Mouse (Mus musculus) gastrocnemius, adult 18-20 months (tissue): ENCODE data around the gene Cntn4. TPM values are rescaled to one million over a fixed set of nuclear protein-coding genes. Genes with fewer than 3 reads are reported as not detected.

ENCODE experiments used
- DNase-seq: peaks from one replicate; pipeline ENCODE4 v3.0.0; 2021; ENCODE audit warnings: low spot score
- total RNA-seq, 2 experiments: library from RNA; stranded (reverse); gene quantifications; 2 replicates each; pipeline ENCODE4 v1.2.3; 2021

The Cntn4 gene
- total RNA-seq, 2 experiments from 2014 or later, result not detected

GRCm38 (mm10) chr6:106078071-106078603 is 400.7 kb downstream of the Cntn4 start:
- DNase-seq, result no peak

GRCm38 (mm10) chr6:106078629-106079028 is 401.2 kb downstream of the Cntn4 start:
- no peak for DNase-seq

- no peak for DNase-seq
Observed at GRCm38 (mm10) chr6:106097856-106098255, 420.4 kb downstream of the Cntn4 start.

- no peak for DNase-seq
Observed at GRCm38 (mm10) chr6:106118523-106119081, 441.1 kb downstream of the Cntn4 start.

GRCm38 (mm10) chr6:106153530-106153929 is 476.1 kb downstream of the Cntn4 start:
- DNase-seq, result no peak

DNA sequence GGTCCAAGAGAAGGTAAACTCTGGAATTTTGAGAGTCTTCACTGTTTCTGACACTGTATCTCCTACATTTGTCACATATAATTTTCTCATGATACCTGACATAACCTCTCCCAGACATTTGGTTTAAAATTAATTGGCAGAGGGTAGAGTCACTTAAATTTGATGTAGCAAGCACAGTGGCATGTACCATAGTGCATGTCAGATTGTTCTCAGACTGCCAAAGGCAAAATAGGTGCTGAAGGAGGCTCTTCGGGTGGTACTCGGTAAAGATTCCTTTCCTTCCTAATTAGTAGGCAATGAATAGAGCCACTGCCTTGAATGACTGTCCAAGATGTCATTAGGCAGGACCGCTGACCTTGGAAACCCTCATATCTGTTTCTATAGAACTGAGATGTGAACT is 477.9 kb downstream of the Cntn4 start:
- DNase-seq, result no peak

DNA sequence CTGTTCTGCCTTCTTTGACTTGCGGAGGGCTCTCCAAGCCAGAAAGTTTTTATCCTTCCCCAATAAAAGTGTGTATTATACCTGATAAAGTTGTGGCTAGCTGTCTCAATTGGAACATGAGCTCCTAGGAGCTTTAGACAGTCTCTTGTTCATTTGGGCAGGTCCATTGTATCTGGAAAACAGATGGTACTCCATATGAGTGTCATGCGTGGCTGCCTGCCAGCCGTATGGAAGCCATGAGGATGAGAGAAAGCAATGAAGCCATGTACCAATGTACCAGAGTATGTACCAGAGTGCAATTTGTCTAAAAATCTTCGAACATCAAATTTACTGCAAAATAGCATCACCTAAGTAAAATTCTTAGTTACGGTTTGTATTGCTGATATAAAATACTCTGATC is 500.1 kb downstream of the Cntn4 start:
- no peak for DNase-seq

DNA sequence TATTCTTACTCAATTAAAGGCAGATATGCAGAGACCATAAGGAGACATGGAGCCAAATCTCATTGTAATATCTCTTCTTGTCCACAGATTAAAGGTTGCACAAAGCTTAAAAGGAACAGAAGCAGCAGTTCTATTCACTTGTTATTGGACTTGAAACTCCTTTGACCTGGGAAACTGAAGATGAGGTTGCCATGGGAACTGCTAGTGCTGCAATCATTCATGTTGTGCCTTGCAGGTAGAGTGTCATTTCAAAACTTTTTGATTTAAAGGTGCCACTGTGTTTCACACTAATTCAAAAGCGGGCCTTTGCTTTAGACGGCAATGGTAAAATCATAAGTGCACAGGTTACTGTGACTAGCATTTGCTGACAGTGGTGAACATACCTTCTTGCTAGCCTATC is 504.1 kb downstream of the Cntn4 start:
- DNase-seq, result no peak

DNA sequence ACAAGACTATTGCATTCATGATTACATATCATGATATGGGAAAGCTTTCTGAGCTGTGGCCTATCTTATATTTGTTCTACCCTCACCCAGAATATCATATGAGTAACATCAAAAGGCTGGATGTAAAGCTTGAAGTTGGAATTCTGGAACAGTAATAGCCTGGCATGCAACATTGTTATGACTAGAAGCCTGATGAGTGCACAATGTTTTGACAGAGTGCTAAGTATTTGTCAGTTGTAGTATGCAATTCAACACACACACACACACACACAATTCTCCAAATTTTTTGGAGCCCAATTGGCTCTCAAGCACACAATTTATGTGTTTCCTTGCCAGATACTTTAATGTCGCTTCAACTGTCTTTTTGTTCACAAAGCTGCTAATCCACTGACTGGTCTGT is 523.5 kb downstream of the Cntn4 start:
- DNase-seq, result no peak

DNA sequence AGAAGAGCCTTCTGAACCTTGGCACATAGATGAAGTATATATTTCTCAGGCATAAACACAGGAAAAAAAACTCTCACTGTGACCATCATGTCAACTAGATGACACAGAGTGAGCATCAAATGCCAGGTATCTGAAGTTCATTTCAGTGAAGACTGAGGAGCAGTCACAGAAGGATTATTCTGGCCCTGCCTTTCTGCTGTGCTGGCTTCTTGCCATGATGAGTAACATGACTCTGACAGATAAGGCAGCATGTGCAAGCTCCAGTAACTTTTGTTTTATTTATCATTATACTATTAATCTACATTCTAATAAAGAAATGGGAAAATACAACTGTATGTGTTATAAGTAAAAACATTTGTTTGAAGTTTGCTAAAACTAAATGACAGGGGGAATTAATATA is 529.9 kb downstream of the Cntn4 start:
- no peak for DNase-seq

- no peak for DNase-seq
Observed at GRCm38 (mm10) chr6:106213071-106213470, 535.6 kb downstream of the Cntn4 start.

DNA sequence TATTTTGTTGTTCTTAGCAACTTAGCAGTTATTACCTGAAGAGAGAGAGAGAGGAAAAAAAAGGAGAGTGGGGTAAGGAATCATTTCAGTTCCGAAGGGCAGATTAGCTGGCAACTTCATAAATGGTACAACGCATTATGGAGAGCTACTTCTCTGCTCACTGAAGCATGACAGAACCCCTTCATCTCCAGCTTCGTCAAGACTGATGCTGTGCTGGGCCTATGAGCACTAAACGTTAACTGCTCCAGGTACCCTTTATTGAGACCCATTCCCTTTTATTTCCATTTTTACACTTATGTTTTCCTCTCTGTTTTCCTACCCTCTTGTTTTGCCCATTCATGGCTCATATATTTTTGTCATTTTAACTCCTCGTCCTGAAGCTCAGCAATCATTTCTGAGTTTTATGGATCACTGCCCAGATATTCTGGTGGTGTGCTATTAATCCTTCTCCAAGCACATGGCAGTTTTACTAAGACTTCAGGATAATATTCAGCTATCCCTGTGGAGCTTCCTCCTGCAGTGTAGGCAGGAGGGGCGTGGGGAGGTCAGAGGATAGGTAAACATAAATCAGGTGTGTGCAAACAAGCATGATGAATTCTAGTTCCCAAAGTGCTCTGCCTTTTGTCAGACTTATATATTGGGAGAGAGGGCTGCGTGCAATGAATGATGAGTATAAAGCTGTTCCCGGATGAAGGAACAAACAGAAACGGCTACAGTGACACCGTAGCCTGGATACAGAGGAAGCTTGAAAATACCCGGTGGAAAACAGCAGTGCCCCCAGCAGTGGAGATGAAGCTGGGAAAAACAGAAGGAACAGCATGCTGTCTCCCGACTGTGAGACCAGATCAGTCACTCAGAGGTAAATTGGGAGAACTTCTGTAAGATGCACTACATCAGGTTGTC is 559.8 kb downstream of the Cntn4 start:
- no peak for DNase-seq

- no peak for DNase-seq
Observed at GRCm38 (mm10) chr6:106241553-106241952, 564.1 kb downstream of the Cntn4 start.

DNA sequence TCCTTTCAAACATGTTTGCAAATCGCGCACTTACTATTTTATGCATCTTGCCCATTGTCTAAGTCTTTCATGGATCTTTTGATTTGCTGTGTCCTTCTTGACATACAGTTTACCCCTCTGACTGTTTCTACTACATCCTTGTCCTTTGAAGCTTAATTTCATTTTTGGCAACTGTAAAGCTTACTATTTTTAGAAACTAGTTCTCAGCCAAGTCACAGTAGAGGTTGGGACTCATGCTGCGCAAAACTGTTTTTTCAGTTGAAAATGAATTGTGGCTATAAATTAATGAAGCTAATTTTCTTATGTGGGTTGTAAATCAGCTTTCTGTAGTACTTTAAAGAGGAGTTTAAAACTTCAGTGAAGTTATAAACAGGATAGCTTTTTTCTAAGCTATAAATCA is 585.9 kb downstream of the Cntn4 start:
- no peak for DNase-seq

- DNase-seq, result no peak
Observed at GRCm38 (mm10) chr6:106265487-106265886, 588.0 kb downstream of the Cntn4 start.

DNA sequence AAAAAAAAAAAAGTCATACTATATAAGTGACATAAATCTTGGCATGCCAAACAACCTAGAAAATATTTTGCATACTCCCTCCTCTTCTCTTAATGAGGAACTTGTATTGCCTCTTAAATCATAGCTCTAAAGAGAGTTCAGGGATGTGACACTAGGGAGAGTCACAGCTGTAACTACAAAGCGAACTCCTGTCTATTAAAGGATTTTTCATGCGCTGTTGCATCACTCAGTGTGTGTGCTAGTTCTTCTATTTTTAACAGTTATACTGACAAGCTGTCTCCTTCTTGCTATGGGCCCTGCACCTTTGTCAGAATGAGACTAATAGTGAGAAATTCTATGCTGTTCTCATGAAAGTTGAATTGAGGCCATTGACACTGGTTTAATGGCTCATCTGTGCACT is 588.8 kb downstream of the Cntn4 start:
- no peak for DNase-seq

DNA sequence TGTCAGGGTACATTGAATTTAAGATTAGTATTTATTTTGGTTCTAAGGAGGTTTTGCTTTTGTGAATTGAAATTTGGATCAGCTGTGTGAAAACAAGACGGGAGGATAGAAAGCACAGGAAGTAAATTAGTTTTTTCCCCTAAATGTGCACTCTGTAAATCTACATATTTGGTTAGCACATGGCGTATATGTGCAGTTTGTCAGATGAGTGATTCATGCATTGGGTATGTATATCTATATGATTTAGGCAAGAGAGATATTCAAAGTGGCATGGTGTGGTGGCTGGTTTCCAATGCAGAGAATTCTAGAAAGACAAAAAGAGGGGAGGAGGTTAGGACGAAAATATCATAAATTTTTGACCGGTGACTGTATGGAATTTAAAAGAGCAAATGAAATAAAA is 591.3 kb downstream of the Cntn4 start:
- no peak for DNase-seq

DNA sequence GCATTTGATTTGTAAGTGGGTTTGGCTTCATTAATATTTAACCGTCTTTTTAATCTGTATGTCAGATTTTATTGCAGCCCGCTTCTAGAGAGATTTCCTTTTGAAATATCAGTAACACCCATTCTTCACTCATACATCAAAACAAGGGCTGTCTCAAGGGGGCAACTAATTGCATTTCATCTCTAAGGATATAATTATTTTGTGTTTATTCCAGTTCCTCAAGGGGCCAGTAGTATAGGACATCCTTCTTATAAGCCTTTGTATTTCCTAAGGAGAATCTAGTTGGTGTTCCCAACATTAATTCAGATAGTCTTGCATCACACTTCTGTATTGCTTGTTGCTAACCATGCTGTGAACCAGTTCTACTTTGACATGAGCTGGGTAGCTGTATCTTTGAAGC is 599.7 kb downstream of the Cntn4 start:
- no peak for DNase-seq

DNA sequence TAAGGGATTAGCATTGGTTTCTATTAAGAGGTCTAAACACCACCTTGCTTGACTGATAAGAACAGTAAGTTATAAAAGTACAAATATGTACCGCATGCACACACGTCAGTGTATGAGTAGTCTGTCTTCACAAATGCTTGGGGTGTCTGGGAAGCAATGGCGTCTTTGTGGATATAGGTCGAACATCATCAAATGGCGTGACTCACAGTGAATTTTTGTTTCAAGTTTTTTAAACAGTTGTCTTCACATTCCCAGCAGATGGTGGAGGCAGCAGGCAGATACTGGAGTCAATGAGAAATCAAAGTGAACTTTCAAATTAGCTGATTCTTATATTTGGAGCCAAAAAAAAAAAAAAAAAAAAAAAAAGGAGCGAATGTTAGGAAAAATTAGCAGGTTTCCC is 604.2 kb downstream of the Cntn4 start:
- no peak for DNase-seq

- no peak for DNase-seq
Observed at GRCm38 (mm10) chr6:106283815-106284214, 606.4 kb downstream of the Cntn4 start.

DNA sequence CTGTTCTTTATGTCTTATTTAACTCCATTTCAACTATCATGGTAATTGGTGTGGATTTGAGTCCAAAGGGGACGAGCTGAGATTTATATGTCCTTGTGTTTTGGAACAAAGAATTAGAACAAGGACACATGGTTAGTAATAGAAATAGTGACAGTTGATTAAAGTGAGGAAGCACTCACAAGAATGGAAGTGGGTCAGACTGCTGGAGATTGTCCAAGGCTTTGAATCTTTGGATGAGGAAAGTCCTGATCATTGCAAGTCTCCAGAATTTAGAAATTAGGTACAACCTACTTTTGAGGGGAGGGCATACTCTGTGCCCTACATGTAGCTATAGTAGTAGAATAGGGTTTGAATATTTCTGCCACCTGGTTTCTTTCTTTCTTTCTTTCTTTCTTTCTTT is 622.0 kb downstream of the Cntn4 start:
- no peak for DNase-seq

DNA sequence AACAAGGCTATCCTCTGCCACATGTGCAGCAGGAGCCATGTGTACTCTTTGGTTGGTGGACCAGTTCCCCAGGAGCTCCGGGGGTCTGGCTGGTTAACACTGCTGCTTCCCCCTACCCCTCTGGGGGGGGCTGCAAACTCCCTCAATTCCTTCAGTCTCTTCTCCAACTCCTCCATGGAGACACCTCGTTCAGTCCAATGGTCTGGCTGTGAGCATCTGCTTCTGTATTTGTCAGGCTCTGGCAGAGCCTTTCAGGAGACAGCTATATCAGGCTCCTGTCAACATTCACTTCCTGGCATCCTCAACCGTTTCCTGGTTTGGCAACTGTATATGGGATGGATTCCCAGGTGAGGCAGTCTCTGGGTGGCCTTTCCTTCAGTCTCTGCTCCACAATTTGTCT is 622.7 kb downstream of the Cntn4 start:
- DNase-seq, result no peak

DNA sequence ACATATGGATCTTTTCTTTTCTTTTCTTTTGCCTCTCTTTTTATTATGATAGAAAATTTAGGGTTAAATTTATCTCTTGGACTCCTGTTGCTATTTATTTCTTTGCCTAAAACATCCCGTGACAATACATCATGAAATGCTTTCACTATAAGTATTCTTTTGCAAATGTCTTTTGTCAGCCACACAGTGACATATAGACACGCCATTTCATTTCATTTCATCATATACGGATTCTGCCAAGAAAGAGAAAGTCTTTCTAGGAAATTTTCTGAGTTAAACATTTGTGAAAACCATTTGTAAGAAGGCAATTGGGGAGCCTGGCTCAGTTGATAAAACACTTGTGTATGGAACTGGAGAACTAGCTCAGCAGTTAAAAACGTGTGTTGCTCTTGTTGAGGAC is 625.0 kb downstream of the Cntn4 start:
- no peak for DNase-seq
